Mouse (Mus musculus) embryonic stem cell, embryonic (primary cell): ENCODE results near the gene Vps8.
"Not testable (repeated sequence)": the region's sequence is repeated elsewhere in the genome, so short reads cannot be mapped to it uniquely, and the experiment has no call there.

Experiments used
- CTCF ChIA-PET, 4 experiments: fragments of 300-600 bp in 2 of 4; fragments of 350-600 bp in 2 of 4; sonication (Branson Sonifier 250); formaldehyde crosslinking; loops; one replicate each; lab custom pipeline; 2022; ENCODE audit warnings: inconsistent platforms in 2 of 4; lab: Charles Lee
- POLR2A ChIA-PET, 4 experiments: fragments of 300-600 bp in 2 of 4; fragments of 350-600 bp in 2 of 4; sonication (Branson Sonifier 250); formaldehyde crosslinking; loops; one replicate each; lab custom pipeline; 2022; ENCODE audit warnings: antibody characterized with exemption in 4 of 4, inconsistent platforms in 1 of 4; lab: Charles Lee

Vps8 gene

GRCm38 (mm10) chr16:21673651-21674050, 250.7 kb downstream of the Vps8 start:
- CTCF ChIA-PET, POLR2A ChIA-PET: not testable (repeated sequence)

GRCm38 (mm10) chr16:21676791-21677190, 253.9 kb downstream of the Vps8 start:
- POLR2A ChIA-PET: interaction anchor here in 2 of 4 experiments (0.7 to 4.7 kb wide), 5 partner anchors 12 to 999 kb away, joined by 3 to 24 read pairs (median 3); no protein-coding TSS in a partner anchor
- CTCF ChIA-PET: no interaction called here

- ChIA-PET CTCF (no interaction called here), POLR2A (interaction anchor here in 2 of 4 experiments (0.9 to 1.7 kb wide), 5 partner anchors 8 to 77 kb away, joined by 3 to 5 read pairs (median 3); no protein-coding TSS in a partner anchor)
Measured at GRCm38 (mm10) chr16:21687406-21687805, 264.5 kb downstream of the Vps8 start.

DNA sequence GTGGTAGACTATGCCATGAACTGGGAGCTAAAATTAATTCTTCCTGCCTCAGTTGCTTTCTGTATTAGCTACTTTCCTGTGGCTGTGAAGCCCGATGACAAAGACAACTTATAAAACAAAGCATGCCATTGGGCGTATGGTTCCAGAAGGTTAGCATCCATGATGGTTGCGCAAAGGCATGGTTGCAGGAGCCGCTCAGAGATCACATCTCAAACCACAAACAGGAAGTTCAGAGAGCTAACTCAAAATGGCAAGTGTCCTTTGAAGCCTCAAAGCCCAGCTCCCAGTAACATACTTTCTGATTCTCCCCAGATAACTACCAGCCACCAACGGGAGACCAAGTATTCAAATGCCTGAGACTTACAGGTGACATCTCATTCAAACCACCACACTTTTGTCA, 266.2 kb downstream of the Vps8 start:
- ChIA-PET POLR2A (interaction anchor here in 2 of 4 experiments (0.9 to 3.6 kb wide), 8 partner anchors 10 to 36 kb away, joined by 3 to 21 read pairs (median 8); no protein-coding TSS in a partner anchor), CTCF (no interaction called here)

DNA sequence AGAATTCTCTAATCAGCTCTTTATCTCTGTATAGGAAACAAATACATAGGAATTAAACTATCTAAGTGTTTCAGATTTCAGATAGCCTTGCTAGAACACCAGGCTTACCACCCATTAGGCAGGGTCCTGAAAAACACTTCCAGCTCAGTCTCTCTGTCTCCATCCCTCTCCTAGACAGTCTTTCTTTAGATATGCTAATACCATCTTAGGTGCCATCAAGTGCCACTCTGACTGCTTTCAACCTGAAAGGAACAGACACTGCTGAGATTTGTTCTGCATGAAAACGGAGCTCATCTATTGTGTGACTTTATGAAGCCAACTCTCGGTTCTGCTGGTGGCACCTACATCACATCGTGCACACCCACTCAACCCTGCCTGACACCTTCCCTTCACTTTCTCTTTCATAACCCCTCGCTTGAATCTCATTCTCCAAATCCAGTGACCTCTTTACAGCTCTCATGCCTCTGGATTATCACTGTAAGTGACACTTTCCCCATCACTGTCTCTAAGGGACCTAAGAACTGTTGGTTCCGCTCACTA, 267.4 kb downstream of the Vps8 start:
- POLR2A ChIA-PET: interaction anchor here (0.7 to 3.6 kb wide), 16 partner anchors 10 to 319 kb away, joined by 3 to 21 read pairs (median 5); no protein-coding TSS in a partner anchor
- CTCF ChIA-PET: interaction anchor here in 2 of 4 experiments (0.7 to 1.3 kb wide), 7 partner anchors 12 to 153 kb away, joined by 3 to 6 read pairs (median 3); no protein-coding TSS in a partner anchor

DNA sequence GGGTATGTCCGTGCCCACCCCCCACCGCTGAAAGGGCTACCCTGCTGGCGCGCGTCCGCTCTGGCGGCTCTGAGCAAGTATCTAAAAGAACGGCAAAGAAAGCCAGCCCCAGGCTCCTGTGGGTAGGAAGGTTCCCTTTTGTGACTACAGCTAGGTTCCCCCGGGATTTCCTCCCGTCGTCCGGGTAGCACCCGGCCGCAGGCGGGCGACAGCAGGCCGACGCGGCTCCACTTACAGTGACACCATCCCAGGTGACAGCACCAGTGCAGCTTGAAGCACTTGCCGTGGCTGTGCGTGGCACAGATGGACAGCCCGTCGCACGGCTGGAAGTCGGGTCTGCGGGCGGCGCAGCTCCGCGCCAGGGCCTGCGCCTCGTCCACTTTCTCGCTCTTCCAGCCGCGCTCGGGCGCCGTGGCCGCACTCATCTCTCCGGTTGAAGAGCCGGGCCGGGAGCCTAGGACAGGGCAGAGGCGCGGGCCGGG, 271.1 kb downstream of the Vps8 start:
- ChIA-PET CTCF (interaction anchor here in 1 of 4 experiments (1.6 kb wide), 1 partner anchor 34 kb away, joined by 3 read pairs; no protein-coding TSS in a partner anchor), POLR2A (interaction anchor here (0.6 to 2.9 kb wide), 11 partner anchors 8 to 1230 kb away, joined by 3 to 14 read pairs (median 5); no protein-coding TSS in a partner anchor)
